Mouse (Mus musculus) limb, embryonic 10.5 days (tissue): ENCODE data around the gene Ptcd3. TPM values are rescaled to one million over a fixed set of nuclear protein-coding genes. Genes with fewer than 3 reads are reported as not detected.
A peak's percentile ranks its signal among the peaks of the same experiment; 100 is the strongest.

Source experiments
- DNase-seq: peaks from one replicate; pipeline ENCODE4 v3.0.0-alpha.2; 2017; ENCODE audit warnings: low spot score
- H3K27ac ChIP-seq: fragments of 300-500 bp; sonication (generic); 2 replicates; pipeline ENCODE4 v1.5.1; 2016; ENCODE audit warnings: mild to moderate bottlenecking
- H3K27me3 ChIP-seq: fragments of 300-500 bp; sonication (generic); 2 replicates; pipeline ENCODE4 v1.6.1; 2016; ENCODE audit warnings: low read depth, mild to moderate bottlenecking; ENCODE audit not compliant: poor library complexity, severe bottlenecking
- H3K36me3 ChIP-seq: fragments of 300-500 bp; sonication (generic); 2 replicates; pipeline ENCODE4 v1.6.1; 2016; ENCODE audit warnings: mild to moderate bottlenecking, moderate library complexity
- H3K4me1 ChIP-seq: fragments of 300-500 bp; sonication (generic); 2 replicates; pipeline ENCODE4 v1.6.1; 2016
- H3K4me3 ChIP-seq: fragments of 300-500 bp; sonication (generic); 2 replicates; pipeline ENCODE4 v1.5.1; 2016; ENCODE audit warnings: mild to moderate bottlenecking, moderate library complexity
- H3K9me3 ChIP-seq: fragments of 300-500 bp; sonication (generic); replicated peaks from 2 replicates; pipeline ENCODE4 v1.6.1; 2016; ENCODE audit warnings: mild to moderate bottlenecking
- WGBS: fragments of 180-500 bp; shearing (Covaris S2); methylation state at CpG from one replicate; pipeline ENCODE4 v1.1.7; 2016; 5-methylcytosine and 5-hydroxymethylcytosine counted together
- polyA plus RNA-seq: library from polyadenylated mRNA; unstranded; fragments of >200 nt; fragmentation: Nextera tagmentation; extraction: Ambion mirVana; gene quantifications from 2 replicates; pipeline ENCODE4 v1.2.1, GENCODE M21; 2016

Ptcd3 gene
- 157 and 158 TPM in 2 replicates for polyA plus RNA-seq

GRCm38 (mm10) chr6:71908481-71909381 lies at the start of gene Ptcd3, which contains the start of gene Polr1a:
Gene Ptcd3 (minus strand): TSS chr6:71908750.
Gene Polr1a (plus strand): TSS chr6:71909053.
- under 1% methylated on average over 58 of the region's 58 CpGs for WGBS
- no peaks in the 10 kb centered on the region for H3K9me3 ChIP-seq
- peak within 1 kb of the TSS; percentile 97 for H3K27ac ChIP-seq
- peak within 1 kb of the TSS; percentile 85 for H3K4me3 ChIP-seq
- H3K4me1 ChIP-seq, result peaks cover 13% of the 10 kb centered on the region; the same call in 1 of the 2 replicates
- H3K36me3 ChIP-seq, result peaks cover 54% of the 10 kb centered on the region
- no peaks in the 10 kb centered on the region for H3K27me3 ChIP-seq
- DNase-seq, result peak; percentile 94

- WGBS, result 90% methylated on average over 5 of the region's 5 CpGs
- no peak for DNase-seq
These were observed 42.6 kb upstream of the Ptcd3 start for GRCm38 (mm10) chr6:71951192-71951591.

GRCm38 (mm10) chr6:71950592-71950991 lies 42.0 kb upstream of the Ptcd3 start:
- Histone ChIP-seq H3K36me3 (peaks cover 92% of the 10 kb centered on the region), H3K9me3 (no peaks in the 10 kb centered on the region), H3K27me3 (no peaks in the 10 kb centered on the region), H3K4me1 (no peaks in the 10 kb centered on the region), H3K4me3 (no peak overlapping the region), H3K27ac (no peak overlapping the region)
- no peak for DNase-seq
- WGBS, result 95% methylated on average over 3 of the region's 3 CpGs

More at GRCm38 (mm10) chr6:71951192-71951591, 42.6 kb upstream of the Ptcd3 start:
- Histone ChIP-seq H3K36me3 (peaks cover 86% of the 10 kb centered on the region), H3K4me1 (no peaks in the 10 kb centered on the region), H3K27me3 (no peaks in the 10 kb centered on the region), H3K9me3 (no peaks in the 10 kb centered on the region), H3K4me3 (no peak overlapping the region), H3K27ac (no peak overlapping the region)

GRCm38 (mm10) chr6:71949721-71950120 lies 41.2 kb upstream of the Ptcd3 start:
- no peaks in the 10 kb centered on the region for H3K4me1 ChIP-seq
- H3K27ac ChIP-seq, result no peak overlapping the region
- H3K27me3 ChIP-seq, result no peaks in the 10 kb centered on the region
- no peak overlapping the region for H3K4me3 ChIP-seq
- DNase-seq, result no peak
- no peaks in the 10 kb centered on the region for H3K9me3 ChIP-seq
- H3K36me3 ChIP-seq, result peaks cover 91% of the 10 kb centered on the region
- WGBS, result 83% methylated on average over 3 of the region's 3 CpGs

GRCm38 (mm10) chr6:71946121-71946520 lies 37.6 kb upstream of the Ptcd3 start:
- peaks cover 2% of the 10 kb centered on the region for H3K4me1 ChIP-seq
- H3K4me3 ChIP-seq, result no peak overlapping the region
- DNase-seq, result no peak
- H3K27ac ChIP-seq, result no peak overlapping the region
- H3K36me3 ChIP-seq, result peaks cover 84% of the 10 kb centered on the region
- no peaks in the 10 kb centered on the region for H3K27me3 ChIP-seq
- 96% methylated on average over 8 of the region's 8 CpGs for WGBS
- no peaks in the 10 kb centered on the region for H3K9me3 ChIP-seq

GRCm38 (mm10) chr6:71945101-71945500 lies 36.6 kb upstream of the Ptcd3 start:
- H3K36me3 ChIP-seq, result peaks cover 84% of the 10 kb centered on the region
- no peak overlapping the region for H3K27ac ChIP-seq
- DNase-seq, result no peak
- 96% methylated on average over 6 of the region's 6 CpGs for WGBS
- peaks cover 10% of the 10 kb centered on the region for H3K4me1 ChIP-seq
- no peaks in the 10 kb centered on the region for H3K9me3 ChIP-seq
- H3K27me3 ChIP-seq, result no peaks in the 10 kb centered on the region
- no peak overlapping the region for H3K4me3 ChIP-seq

GRCm38 (mm10) chr6:71940912-71941311 lies 32.4 kb upstream of the Ptcd3 start:
- peak overlapping the region; percentile 71; the same call in 1 of the 2 replicates for H3K27ac ChIP-seq
- H3K27me3 ChIP-seq, result no peaks in the 10 kb centered on the region
- no peak overlapping the region for H3K4me3 ChIP-seq
- peaks cover 10% of the 10 kb centered on the region for H3K4me1 ChIP-seq
- no peak for DNase-seq
- WGBS, result 54% methylated on average over 6 of the region's 6 CpGs
- H3K36me3 ChIP-seq, result peaks cover 84% of the 10 kb centered on the region
- no peaks in the 10 kb centered on the region for H3K9me3 ChIP-seq

GRCm38 (mm10) chr6:71935737-71936136 lies 27.2 kb upstream of the Ptcd3 start:
- no peak for DNase-seq
- peaks cover 6% of the 10 kb centered on the region for H3K4me1 ChIP-seq
- no peak overlapping the region for H3K27ac ChIP-seq
- peaks cover 92% of the 10 kb centered on the region for H3K36me3 ChIP-seq
- 92% methylated on average over 2 of the region's 2 CpGs for WGBS
- H3K27me3 ChIP-seq, result no peaks in the 10 kb centered on the region
- no peaks in the 10 kb centered on the region for H3K9me3 ChIP-seq
- no peak overlapping the region for H3K4me3 ChIP-seq

- Histone ChIP-seq H3K27me3 (no peaks in the 10 kb centered on the region), H3K36me3 (peaks cover 96% of the 10 kb centered on the region), H3K4me3 (no peak overlapping the region), H3K9me3 (no peaks in the 10 kb centered on the region), H3K27ac (0 out of 2 replicates have a peak overlapping the region, but pooled peaks have one; percentile 10), H3K4me1 (peaks cover 13% of the 10 kb centered on the region; the same call in 1 of the 2 replicates)
- DNase-seq, result no peak
- 71% methylated on average over 2 of the region's 2 CpGs for WGBS
These were observed 25.6 kb upstream of the Ptcd3 start for GRCm38 (mm10) chr6:71934081-71934556.

- H3K36me3 ChIP-seq, result peaks cover 93% of the 10 kb centered on the region
- DNase-seq, result no peak
- WGBS, result 86% methylated on average over 5 of the region's 5 CpGs
These were observed 23.8 kb upstream of the Ptcd3 start for GRCm38 (mm10) chr6:71932347-71932746.

GRCm38 (mm10) chr6:71930830-71931437 lies 22.4 kb upstream of the Ptcd3 start:
- Histone ChIP-seq H3K27ac (peak overlapping the region; percentile 46; the same call in 1 of the 2 replicates), H3K9me3 (no peaks in the 10 kb centered on the region), H3K27me3 (no peaks in the 10 kb centered on the region), H3K4me1 (peaks cover 13% of the 10 kb centered on the region; the same call in 1 of the 2 replicates), H3K4me3 (no peak overlapping the region), H3K36me3 (peaks cover 93% of the 10 kb centered on the region)
- 89% methylated on average over 12 of the region's 12 CpGs for WGBS
- DNase-seq, result no peak

More at GRCm38 (mm10) chr6:71932347-71932746, 23.8 kb upstream of the Ptcd3 start:
- no peaks in the 10 kb centered on the region for H3K27me3 ChIP-seq
- H3K4me3 ChIP-seq, result no peak overlapping the region
- H3K4me1 ChIP-seq, result peaks cover 13% of the 10 kb centered on the region; the same call in 1 of the 2 replicates
- no peaks in the 10 kb centered on the region for H3K9me3 ChIP-seq
- no peak overlapping the region for H3K27ac ChIP-seq

GRCm38 (mm10) chr6:71930053-71930452 lies 21.5 kb upstream of the Ptcd3 start:
- Histone ChIP-seq H3K4me3 (no peak overlapping the region), H3K9me3 (no peaks in the 10 kb centered on the region), H3K4me1 (peaks cover 13% of the 10 kb centered on the region; the same call in 1 of the 2 replicates), H3K36me3 (peaks cover 93% of the 10 kb centered on the region), H3K27ac (peak overlapping the region; percentile 46; the same call in 1 of the 2 replicates), H3K27me3 (no peaks in the 10 kb centered on the region)
- WGBS, result 79% methylated on average over 10 of the region's 10 CpGs
- DNase-seq, result no peak
